In genomic region chr4:27949970-27950717, GRCm38 (mm10) we compare ENCODE assay signal across 25 mouse cellular contexts.
DNase-seq lines count a peak whose midpoint lies in the region; ATAC-seq and TF ChIP-seq lines count a peak whose summit lies in the region.
"Had no signal": no experiment of that assay in that cellular context is flagged by ENCODE, and none has a peak within 500 bp of the region (broad histone marks: within the 10 kb centered on the region; RNA-seq: fewer than 3 reads in every experiment).

No protein-coding gene starts in this region.

- no peak for TF ChIP-seq CTCF in lung, embryonic 14.5 days (IDR thresholded peaks at IDR 0.05; ENCODE audit: low read depth)
- no peak for TF ChIP-seq CTCF in lung, adult 2 months (IDR thresholded peaks at IDR 0.05; ENCODE audit: insufficient read depth, low read length)

- no peak for TF ChIP-seq POLR2A in lung, adult 2 months (IDR thresholded peaks at IDR 0.05; ENCODE audit: borderline replicate concordance, extremely low read depth, low read depth, low read length)

- DNase-seq in embryo, embryonic 11 days = peak; percentile 22
- DNase-seq in embryo, embryonic 9.5 days (ENCODE audit: extremely low spot score) = no peak
- peak; percentile 41 for DNase-seq in lung, embryonic 14.5 days
- no peak for DNase-seq in lung, adult 2 months
- DNase-seq in gastrocnemius, postnatal 25 days = no peak
- DNase-seq: adrenal gland, postnatal 10 days; cerebellum, adult 11-12 months; cerebellum, postnatal 25 days; heart, postnatal 10 days; kidney, postnatal 36 days; lung, postnatal 14 days; right cerebral cortex, adult 18-20 months; thymus, postnatal 14 days had no signal

- no peak overlapping the region for H3K9ac ChIP-seq in lung, embryonic 14.5 days
- H3K9ac ChIP-seq in midbrain, embryonic 12.5 days (replicated peaks) = no peak overlapping the region
- H3K9ac ChIP-seq in intestine, embryonic 15.5 days = no peak overlapping the region
- H3K9ac ChIP-seq: embryonic facial prominence, embryonic 12.5 days; hindbrain, embryonic 13.5 days; limb, embryonic 15.5 days; liver, embryonic 15.5 days; neural tube, embryonic 13.5 days had no signal

- H3K27ac ChIP-seq in lung, embryonic 14.5 days (ENCODE audit: low read depth) = no peak overlapping the region
- H3K27ac ChIP-seq in midbrain, embryonic 12.5 days (replicated peaks) = no peak overlapping the region
- H3K27ac ChIP-seq in intestine, embryonic 15.5 days = no peak overlapping the region
- H3K27ac ChIP-seq: embryonic facial prominence, embryonic 12.5 days; heart, embryonic 10.5 days; hindbrain, embryonic 13.5 days; limb, embryonic 15.5 days; liver, embryonic 15.5 days; neural tube, embryonic 13.5 days; stomach, postnatal 0 days had no signal

- no peaks in the 10 kb centered on the region for H3K36me3 ChIP-seq in lung, embryonic 14.5 days (ENCODE audit: insufficient read depth)
- no peaks in the 10 kb centered on the region for H3K36me3 ChIP-seq in midbrain, embryonic 12.5 days
- no peaks in the 10 kb centered on the region for H3K36me3 ChIP-seq in intestine, embryonic 15.5 days
- H3K36me3 ChIP-seq: embryonic facial prominence, embryonic 12.5 days; heart, embryonic 10.5 days; hindbrain, embryonic 13.5 days; limb, embryonic 15.5 days; liver, embryonic 15.5 days; neural tube, embryonic 13.5 days had no signal

- H3K4me1 ChIP-seq in lung, embryonic 14.5 days (ENCODE audit: insufficient read depth) = no peaks in the 10 kb centered on the region
- no peaks in the 10 kb centered on the region for H3K4me1 ChIP-seq in lung, adult 2 months (ENCODE audit: control insufficient read depth, insufficient read depth, low read length)
- H3K4me1 ChIP-seq in midbrain, embryonic 12.5 days = peaks cover 8% of the 10 kb centered on the region
- H3K4me1 ChIP-seq in intestine, embryonic 15.5 days (replicated peaks) = no peaks in the 10 kb centered on the region
- H3K4me1 ChIP-seq: embryonic facial prominence, embryonic 12.5 days; heart, embryonic 10.5 days; hindbrain, embryonic 13.5 days; limb, embryonic 15.5 days; liver, embryonic 15.5 days; neural tube, embryonic 13.5 days had no signal

- WGBS in lung, embryonic 14.5 days = 51% methylated on average over 8 of the region's 8 CpGs
- WGBS in lung, adult 2 months = 63% methylated on average over 8 of the region's 8 CpGs
- WGBS in midbrain, embryonic 12.5 days = 38% methylated on average over 8 of the region's 8 CpGs
- WGBS in intestine, embryonic 15.5 days = 81% methylated on average over 8 of the region's 8 CpGs

- ATAC-seq in lung, embryonic 14.5 days (ENCODE audit: insufficient read depth) = no peak
- ATAC-seq in midbrain, embryonic 12.5 days (ENCODE audit: low FRiP score, low read depth) = peak; percentile 78
- ATAC-seq in intestine, embryonic 15.5 days = no peak
- ATAC-seq: CD4-positive, CD25-positive, alpha-beta regulatory T cell, adult 4 months; intestine, embryonic 16.5 days; Patski had no signal

- no peaks in the 10 kb centered on the region for H3K9me3 ChIP-seq in lung, embryonic 14.5 days (ENCODE audit: low read depth, low read length)
- no peaks in the 10 kb centered on the region for H3K9me3 ChIP-seq in midbrain, embryonic 12.5 days
- no peaks in the 10 kb centered on the region for H3K9me3 ChIP-seq in intestine, embryonic 15.5 days
- H3K9me3 ChIP-seq: embryonic facial prominence, embryonic 12.5 days; heart, embryonic 10.5 days; hindbrain, embryonic 13.5 days; limb, embryonic 15.5 days; liver, embryonic 15.5 days; neural tube, embryonic 13.5 days had no signal

- no peaks in the 10 kb centered on the region for H3K27me3 ChIP-seq in lung, embryonic 14.5 days (ENCODE audit: insufficient read depth, low read length)
- peaks cover 18% of the 10 kb centered on the region; the same call in 1 of the 2 replicates for H3K27me3 ChIP-seq in midbrain, embryonic 12.5 days
- H3K27me3 ChIP-seq in intestine, embryonic 15.5 days (replicated peaks) = no peaks in the 10 kb centered on the region
- H3K27me3 ChIP-seq: embryonic facial prominence, embryonic 12.5 days; hindbrain, embryonic 13.5 days; limb, embryonic 15.5 days; liver, embryonic 15.5 days; neural tube, embryonic 13.5 days; Patski had no signal

- no peak overlapping the region for H3K4me2 ChIP-seq in lung, embryonic 14.5 days
- no peak overlapping the region for H3K4me2 ChIP-seq in midbrain, embryonic 12.5 days (replicated peaks)
- H3K4me2 ChIP-seq in intestine, embryonic 15.5 days (replicated peaks) = no peak overlapping the region
- H3K4me2 ChIP-seq: embryonic facial prominence, embryonic 12.5 days; hindbrain, embryonic 13.5 days; limb, embryonic 15.5 days; liver, embryonic 15.5 days; neural tube, embryonic 13.5 days had no signal

- no peak overlapping the region for H3K4me3 ChIP-seq in lung, embryonic 14.5 days (ENCODE audit: low read depth, low read length)
- no peak overlapping the region for H3K4me3 ChIP-seq in lung, adult 2 months (replicated peaks; ENCODE audit: extremely low read depth, low read depth, low read length)
- H3K4me3 ChIP-seq in midbrain, embryonic 12.5 days = no peak overlapping the region
- no peak overlapping the region for H3K4me3 ChIP-seq in intestine, embryonic 15.5 days (replicated peaks)
- H3K4me3 ChIP-seq: embryonic facial prominence, embryonic 12.5 days; heart, embryonic 10.5 days; hindbrain, embryonic 13.5 days; limb, embryonic 15.5 days; liver, embryonic 15.5 days; neural tube, embryonic 13.5 days had no signal

Comparison
In these comparisons a context has a peak if more than half of its experiments do, and no peak if none do; other contexts are left out.
1. DNase-seq: peak in embryo, embryonic 11 days (single experiment) and lung, embryonic 14.5 days (single experiment); none in embryo, embryonic 9.5 days (single experiment), lung, adult 2 months (single experiment) and gastrocnemius, postnatal 25 days (single experiment).